Mouse (Mus musculus): ENCODE measurements around the gene Cntln.

The Cntln gene

DNA sequence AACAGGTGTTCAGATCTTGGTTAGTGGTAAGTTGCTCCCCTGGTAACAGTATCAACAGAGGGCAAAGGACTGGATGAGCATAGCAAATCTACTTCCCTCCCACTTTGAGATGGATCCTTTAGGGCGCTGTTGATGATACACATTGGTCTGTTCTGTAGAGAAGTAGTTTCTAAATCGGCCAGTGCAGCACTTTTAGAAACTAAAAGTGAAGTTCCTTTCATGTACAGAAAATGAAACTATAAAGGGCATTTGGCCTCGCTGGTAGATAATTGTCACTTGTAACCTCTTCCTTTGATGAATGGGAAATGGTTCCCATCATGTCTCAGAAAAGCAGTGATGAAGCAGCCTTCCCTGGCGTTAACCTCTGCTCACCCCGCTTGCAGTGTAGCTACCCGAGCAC is 121.5 kb downstream of the Cntln start:
- no peaks in the 10 kb centered on the region for H3K36me3 ChIP-seq (ENCODE audit: insufficient read depth, low read length)
- peaks cover 4% of the 10 kb centered on the region; the same call in 1 of the 2 replicates for H3K9me3 ChIP-seq (ENCODE audit: low read length)
- TF ChIP-seq CTCF (conservative IDR thresholded peaks at IDR 0.05; ENCODE audit: low read length) (no peak), POU5F1 (IDR thresholded peaks at IDR 0.05; ENCODE audit: borderline replicate concordance, low read length) (no peak), NANOG (IDR thresholded peaks at IDR 0.05; ENCODE audit: borderline replicate concordance, low read length) (no peak)
- H3K4me3 ChIP-seq (replicated peaks; ENCODE audit: low read length), result no peak overlapping the region
- no peaks in the 10 kb centered on the region for H3K27me3 ChIP-seq (ENCODE audit: insufficient read depth, low read length)
- no peaks in the 10 kb centered on the region for H3K4me1 ChIP-seq (replicated peaks; ENCODE audit: low read depth, low read length)

DNA sequence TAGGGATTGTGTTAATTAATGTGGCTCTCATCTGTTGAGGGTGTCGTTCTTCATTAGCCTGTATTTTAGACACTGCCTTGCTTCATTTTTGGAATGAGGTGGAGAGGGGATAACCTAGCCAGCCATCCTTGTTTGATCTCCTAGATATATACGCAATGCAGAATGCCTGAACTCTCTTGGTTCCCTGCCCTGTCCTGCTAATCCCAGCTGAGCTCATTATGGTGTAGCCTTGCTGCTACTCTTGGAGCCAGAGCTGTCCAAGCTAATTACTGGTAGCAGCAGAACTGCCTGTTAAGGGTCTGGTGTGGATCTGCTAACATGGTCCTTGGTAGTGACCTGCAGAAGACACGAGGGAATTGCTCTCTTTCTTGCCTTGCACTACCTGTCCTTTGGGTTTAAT is 122.7 kb downstream of the Cntln start:
- Histone ChIP-seq H3K9me3 (ENCODE audit: low read length) (peaks cover 4% of the 10 kb centered on the region; the same call in 1 of the 2 replicates), H3K36me3 (ENCODE audit: insufficient read depth, low read length) (no peaks in the 10 kb centered on the region), H3K27me3 (ENCODE audit: insufficient read depth, low read length) (no peaks in the 10 kb centered on the region), H3K4me1 (replicated peaks; ENCODE audit: low read depth, low read length) (no peaks in the 10 kb centered on the region), H3K4me3 (replicated peaks; ENCODE audit: low read length) (no peak overlapping the region)
- no peak for TF ChIP-seq NANOG (IDR thresholded peaks at IDR 0.05; ENCODE audit: borderline replicate concordance, low read length)
- no peak for TF ChIP-seq CTCF (conservative IDR thresholded peaks at IDR 0.05; ENCODE audit: low read length)
- TF ChIP-seq POU5F1 (IDR thresholded peaks at IDR 0.05; ENCODE audit: borderline replicate concordance, low read length), result no peak

DNA sequence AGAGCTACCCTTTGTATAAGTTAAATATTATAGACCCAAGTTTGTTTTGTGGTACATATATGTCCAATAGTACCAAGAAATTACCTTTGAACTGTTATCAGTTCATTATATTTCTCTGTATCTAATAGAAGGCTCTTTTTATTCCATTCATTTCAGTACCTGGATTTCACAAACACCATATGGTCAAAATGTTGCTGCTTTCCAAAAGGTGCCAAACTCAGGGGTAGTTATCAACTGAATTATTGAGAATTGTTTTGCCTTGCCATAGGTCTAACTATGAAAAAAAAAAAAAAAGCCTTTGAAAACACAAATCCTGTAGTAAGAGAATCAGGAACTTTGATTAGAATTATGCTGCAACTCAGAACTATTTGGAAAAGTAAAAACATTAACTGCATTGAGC is 126.7 kb downstream of the Cntln start:
- TF ChIP-seq NANOG (IDR thresholded peaks at IDR 0.05; ENCODE audit: borderline replicate concordance, low read length) (no peak), POU5F1 (IDR thresholded peaks at IDR 0.05; ENCODE audit: borderline replicate concordance, low read length) (no peak), CTCF (conservative IDR thresholded peaks at IDR 0.05; ENCODE audit: low read length) (no peak)
- no peaks in the 10 kb centered on the region for H3K36me3 ChIP-seq (ENCODE audit: insufficient read depth, low read length)
- peaks cover 4% of the 10 kb centered on the region; the same call in 1 of the 2 replicates for H3K9me3 ChIP-seq (ENCODE audit: low read length)
- H3K27me3 ChIP-seq (ENCODE audit: insufficient read depth, low read length), result no peaks in the 10 kb centered on the region
- no peaks in the 10 kb centered on the region for H3K4me1 ChIP-seq (replicated peaks; ENCODE audit: low read depth, low read length)
- no peak overlapping the region for H3K4me3 ChIP-seq (replicated peaks; ENCODE audit: low read length)

DNA sequence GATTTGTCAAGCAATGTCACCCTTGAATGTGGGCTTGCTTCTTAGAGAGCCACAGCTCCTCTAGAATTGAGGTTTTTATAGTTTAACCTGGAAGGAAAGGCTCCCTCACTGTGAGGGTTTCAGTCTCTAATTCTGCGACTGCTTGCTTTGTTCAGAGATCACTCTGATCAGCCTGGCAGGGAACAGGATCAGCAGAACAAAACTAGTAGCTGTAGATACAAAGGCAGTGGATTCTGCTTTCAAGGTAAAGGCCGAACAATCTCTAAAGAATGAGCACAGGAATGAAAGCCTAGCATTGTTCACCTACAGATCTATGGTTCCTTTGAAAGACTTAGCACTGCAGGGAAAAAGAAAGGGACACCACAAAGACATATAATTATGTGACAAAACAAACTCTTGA is 161.6 kb downstream of the Cntln start:
- Histone ChIP-seq H3K36me3 (ENCODE audit: insufficient read depth, low read length) (no peaks in the 10 kb centered on the region), H3K4me1 (replicated peaks; ENCODE audit: low read depth, low read length) (no peaks in the 10 kb centered on the region), H3K27me3 (ENCODE audit: insufficient read depth, low read length) (no peaks in the 10 kb centered on the region), H3K4me3 (replicated peaks; ENCODE audit: low read length) (no peak overlapping the region), H3K9me3 (ENCODE audit: low read length) (no peaks in the 10 kb centered on the region)
- TF ChIP-seq NANOG (IDR thresholded peaks at IDR 0.05; ENCODE audit: borderline replicate concordance, low read length) (peak; percentile 71; the same call in 1 of the 2 replicates), CTCF (conservative IDR thresholded peaks at IDR 0.05; ENCODE audit: low read length) (no peak)

DNA sequence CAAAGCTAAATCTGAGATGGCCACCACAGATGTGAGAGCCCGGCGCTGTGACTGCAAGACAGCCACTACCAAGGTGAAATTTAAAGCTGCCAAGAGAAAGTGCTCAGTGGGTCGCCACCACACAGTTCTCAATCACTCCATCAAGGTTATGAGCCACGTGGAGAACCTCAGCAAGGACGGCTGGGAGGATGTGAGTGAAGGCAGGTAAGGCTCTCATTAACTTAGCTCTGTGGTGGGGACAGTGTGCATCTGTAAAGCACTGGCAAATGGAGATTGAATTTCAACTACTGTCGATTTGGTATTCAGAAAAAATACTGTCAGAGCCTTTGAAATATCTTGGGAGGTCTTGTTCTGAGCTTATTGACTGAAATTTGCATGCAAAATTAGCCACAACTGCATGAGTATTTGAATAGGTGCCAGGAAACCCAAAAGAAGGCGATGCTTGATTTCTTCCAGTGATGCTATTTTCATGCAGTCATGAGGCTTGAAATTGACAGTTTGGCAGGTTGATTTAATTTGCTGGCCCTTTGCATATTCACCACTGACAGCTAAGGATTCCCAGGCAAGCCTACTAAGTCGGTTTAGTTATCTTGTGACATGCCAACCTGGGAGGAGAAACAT is 165.9 kb downstream of the Cntln start:
- Histone ChIP-seq H3K36me3 (ENCODE audit: insufficient read depth, low read length) (no peaks in the 10 kb centered on the region), H3K27me3 (ENCODE audit: insufficient read depth, low read length) (no peaks in the 10 kb centered on the region), H3K4me1 (replicated peaks; ENCODE audit: low read depth, low read length) (no peaks in the 10 kb centered on the region), H3K4me3 (replicated peaks; ENCODE audit: low read length) (no peak overlapping the region), H3K9me3 (ENCODE audit: low read length) (no peaks in the 10 kb centered on the region)
- no peak for TF ChIP-seq POU5F1 (IDR thresholded peaks at IDR 0.05; ENCODE audit: borderline replicate concordance, low read length)
- no peak for TF ChIP-seq CTCF (conservative IDR thresholded peaks at IDR 0.05; ENCODE audit: low read length)
- no peak for TF ChIP-seq NANOG (IDR thresholded peaks at IDR 0.05; ENCODE audit: borderline replicate concordance, low read length)

- TF ChIP-seq POU5F1 (IDR thresholded peaks at IDR 0.05; ENCODE audit: borderline replicate concordance, low read length) (no peak), NANOG (IDR thresholded peaks at IDR 0.05; ENCODE audit: borderline replicate concordance, low read length) (no peak), CTCF (conservative IDR thresholded peaks at IDR 0.05; ENCODE audit: low read length) (no peak)
- Histone ChIP-seq H3K27me3 (ENCODE audit: insufficient read depth, low read length) (no peaks in the 10 kb centered on the region), H3K4me1 (replicated peaks; ENCODE audit: low read depth, low read length) (no peaks in the 10 kb centered on the region), H3K36me3 (ENCODE audit: insufficient read depth, low read length) (no peaks in the 10 kb centered on the region), H3K9me3 (ENCODE audit: low read length) (peaks cover 3% of the 10 kb centered on the region; the same call in 1 of the 2 replicates), H3K4me3 (replicated peaks; ENCODE audit: low read length) (no peak overlapping the region)
These were observed 170.5 kb downstream of the Cntln start for GRCm38 (mm10) chr4:85054616-85055015.

DNA sequence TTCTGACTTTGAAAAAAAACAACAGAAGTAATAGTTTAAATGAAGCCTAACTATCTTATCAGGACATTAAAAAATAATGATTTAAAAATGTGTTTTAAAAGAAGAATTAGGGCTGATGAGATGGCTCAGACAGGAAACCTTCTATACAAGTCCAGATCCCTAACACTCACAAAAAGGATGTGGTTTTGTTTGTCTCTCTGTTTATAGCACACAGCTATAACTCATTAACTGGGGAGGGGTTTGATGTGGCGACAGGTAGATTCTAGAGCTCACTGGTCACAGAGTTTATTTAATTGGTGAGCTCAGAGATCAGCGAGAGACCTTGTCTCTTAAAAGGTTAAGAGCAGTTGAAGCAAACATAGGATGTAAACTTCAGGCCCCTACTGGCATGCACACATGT is 175.5 kb downstream of the Cntln start:
- Histone ChIP-seq H3K4me3 (replicated peaks; ENCODE audit: low read length) (no peak overlapping the region), H3K9me3 (ENCODE audit: low read length) (peaks cover 3% of the 10 kb centered on the region; the same call in 1 of the 2 replicates), H3K36me3 (ENCODE audit: insufficient read depth, low read length) (no peaks in the 10 kb centered on the region), H3K27me3 (ENCODE audit: insufficient read depth, low read length) (no peaks in the 10 kb centered on the region), H3K4me1 (replicated peaks; ENCODE audit: low read depth, low read length) (no peaks in the 10 kb centered on the region)
- TF ChIP-seq POU5F1 (IDR thresholded peaks at IDR 0.05; ENCODE audit: borderline replicate concordance, low read length) (no peak), CTCF (conservative IDR thresholded peaks at IDR 0.05; ENCODE audit: low read length) (no peak), NANOG (IDR thresholded peaks at IDR 0.05; ENCODE audit: borderline replicate concordance, low read length) (no peak)

GRCm38 (mm10) chr4:85061676-85062075 is 177.6 kb downstream of the Cntln start:
- H3K36me3 ChIP-seq (ENCODE audit: insufficient read depth, low read length), result no peaks in the 10 kb centered on the region
- no peaks in the 10 kb centered on the region for H3K9me3 ChIP-seq (ENCODE audit: low read length)
- no peak overlapping the region for H3K4me3 ChIP-seq (replicated peaks; ENCODE audit: low read length)
- no peaks in the 10 kb centered on the region for H3K27me3 ChIP-seq (ENCODE audit: insufficient read depth, low read length)
- TF ChIP-seq CTCF (conservative IDR thresholded peaks at IDR 0.05; ENCODE audit: low read length) (no peak), NANOG (IDR thresholded peaks at IDR 0.05; ENCODE audit: borderline replicate concordance, low read length) (no peak), POU5F1 (IDR thresholded peaks at IDR 0.05; ENCODE audit: borderline replicate concordance, low read length) (no peak)
- H3K4me1 ChIP-seq (replicated peaks; ENCODE audit: low read depth, low read length), result no peaks in the 10 kb centered on the region

GRCm38 (mm10) chr4:85096033-85096432 is 211.9 kb downstream of the Cntln start:
- H3K27me3 ChIP-seq (ENCODE audit: insufficient read depth, low read length), result no peaks in the 10 kb centered on the region
- no peaks in the 10 kb centered on the region for H3K4me1 ChIP-seq (replicated peaks; ENCODE audit: low read depth, low read length)
- H3K36me3 ChIP-seq (ENCODE audit: insufficient read depth, low read length), result no peaks in the 10 kb centered on the region
- TF ChIP-seq POU5F1 (IDR thresholded peaks at IDR 0.05; ENCODE audit: borderline replicate concordance, low read length) (no peak), NANOG (IDR thresholded peaks at IDR 0.05; ENCODE audit: borderline replicate concordance, low read length) (no peak), CTCF (conservative IDR thresholded peaks at IDR 0.05; ENCODE audit: low read length) (no peak)
- H3K4me3 ChIP-seq (replicated peaks; ENCODE audit: low read length), result no peak overlapping the region
- no peaks in the 10 kb centered on the region for H3K9me3 ChIP-seq (ENCODE audit: low read length)

Measured in E14TG2a.4 (cell line).